Mouse (Mus musculus) forebrain, embryonic 11.5 days (tissue): ENCODE measurements around the gene Tigit. TPM values are rescaled to one million over a fixed set of nuclear protein-coding genes. Genes with fewer than 3 reads are reported as not detected.

ENCODE experiments used
- ATAC-seq: fragments of 200-750 bp; cut with Nextera tagmentation; replicated peaks from 2 replicates; pipeline ENCODE4 v1.8.0; 2017; ENCODE audit warnings: moderate TSS enrichment; ENCODE audit not compliant: low FRiP score
- DNase-seq: peaks from one replicate; pipeline ENCODE4 v3.0.0-alpha.2; 2017; ENCODE audit warnings: low spot score
- H3K27ac ChIP-seq: fragments of 300-500 bp; sonication (generic); 2 replicates; pipeline ENCODE4 v1.5.1; 2014; ENCODE audit warnings: low read depth, low read length
- H3K27me3 ChIP-seq: fragments of 300-500 bp; sonication (generic); 2 replicates; pipeline ENCODE4 v1.6.1; 2014; ENCODE audit warnings: mild to moderate bottlenecking, low read length, mixed read lengths; ENCODE audit not compliant: control insufficient read depth, insufficient read depth
- H3K36me3 ChIP-seq: fragments of 300-500 bp; sonication (generic); 2 replicates; pipeline ENCODE4 v1.6.1; 2014; ENCODE audit warnings: mild to moderate bottlenecking, low read length, moderate library complexity, mixed read lengths; ENCODE audit not compliant: control insufficient read depth, insufficient read depth
- H3K4me1 ChIP-seq: fragments of 300-500 bp; sonication (generic); replicated peaks from 2 replicates; pipeline ENCODE4 v1.6.1; 2014; ENCODE audit warnings: low read length, mixed read lengths; ENCODE audit not compliant: control insufficient read depth, insufficient read depth
- H3K4me2 ChIP-seq: fragments of 300-500 bp; sonication (generic); 2 replicates; pipeline ENCODE4 v1.6.1; 2014; ENCODE audit warnings: low read depth, mild to moderate bottlenecking, low read length, moderate library complexity, mixed read lengths; ENCODE audit not compliant: severe bottlenecking
- H3K4me3 ChIP-seq: fragments of 300-500 bp; sonication (generic); 2 replicates; pipeline ENCODE4 v1.5.1; 2014; ENCODE audit warnings: low read depth, low read length
- H3K9ac ChIP-seq: fragments of 300-500 bp; sonication (generic); 2 replicates; pipeline ENCODE4 v1.6.1; 2014; ENCODE audit warnings: low read length
- H3K9me3 ChIP-seq: fragments of 300-500 bp; sonication (generic); 2 replicates; pipeline ENCODE4 v1.6.1; 2016; ENCODE audit warnings: low read length, mixed read lengths; ENCODE audit not compliant: control insufficient read depth
- WGBS: fragments of 180-500 bp; shearing (Covaris S2); extraction: QIAGEN DNeasy Blood & Tissue Kit; methylation state at CpG from one replicate; pipeline ENCODE4 v1.1.7; 2014; 5-methylcytosine and 5-hydroxymethylcytosine counted together
- polyA plus RNA-seq: library from polyadenylated mRNA; unstranded; fragments of >200 nt; fragmentation: Nextera tagmentation; extraction: Ambion mirVana; gene quantifications from 2 replicates; pipeline ENCODE4 v1.2.1, GENCODE M21; 2014

The Tigit gene
- polyA plus RNA-seq, 1 experiment from 2014 or later, result not detected

DNA sequence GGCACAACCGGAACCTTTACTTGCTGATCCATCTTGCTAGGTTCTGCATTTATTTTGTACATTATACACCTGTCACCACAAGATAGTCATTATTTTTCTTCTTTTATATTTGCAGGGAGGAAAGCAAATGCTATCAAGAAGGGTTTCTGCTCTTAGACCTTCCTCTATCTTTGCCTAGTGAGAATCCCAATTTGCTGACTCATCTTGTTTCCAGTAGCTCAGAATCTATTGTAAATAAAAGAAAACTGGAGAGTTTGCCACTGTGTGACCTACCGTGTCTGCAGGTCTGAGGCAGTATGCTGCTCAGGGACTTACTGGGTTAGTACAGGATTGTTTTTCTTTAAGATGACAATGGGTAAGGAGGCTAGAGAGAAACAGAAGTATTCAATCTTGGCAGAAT lies 24.0 kb upstream of the Tigit start:
- Histone ChIP-seq H3K27ac (no peak overlapping the region), H3K4me3 (no peak overlapping the region), H3K4me1 (no peaks in the 10 kb centered on the region), H3K9me3 (no peaks in the 10 kb centered on the region), H3K9ac (no peak overlapping the region), H3K4me2 (no peak overlapping the region), H3K36me3 (no peaks in the 10 kb centered on the region), H3K27me3 (no peaks in the 10 kb centered on the region)
- no peak for ATAC-seq
- no peak for DNase-seq
- 85% methylated on average over 2 of the region's 2 CpGs for WGBS

- DNase-seq (no peak), ATAC-seq (no peak)
- no peaks in the 10 kb centered on the region for H3K27me3 ChIP-seq
- no peak overlapping the region for H3K9ac ChIP-seq
- no peak overlapping the region for H3K4me3 ChIP-seq
- no peak overlapping the region for H3K27ac ChIP-seq
- H3K4me1 ChIP-seq, result no peaks in the 10 kb centered on the region
- 83% methylated on average over 3 of the region's 3 CpGs for WGBS
- H3K36me3 ChIP-seq, result no peaks in the 10 kb centered on the region
- no peaks in the 10 kb centered on the region for H3K9me3 ChIP-seq
- H3K4me2 ChIP-seq, result no peak overlapping the region
These were observed 10.5 kb upstream of the Tigit start for GRCm38 (mm10) chr16:43674400-43674799.

GRCm38 (mm10) chr16:43672697-43673096 lies 8.8 kb upstream of the Tigit start:
- no peaks in the 10 kb centered on the region for H3K27me3 ChIP-seq
- DNase-seq (no peak), ATAC-seq (no peak)
- no peak overlapping the region for H3K4me2 ChIP-seq
- no peaks in the 10 kb centered on the region for H3K36me3 ChIP-seq
- H3K9ac ChIP-seq, result no peak overlapping the region
- no peaks in the 10 kb centered on the region for H3K9me3 ChIP-seq
- no peaks in the 10 kb centered on the region for H3K4me1 ChIP-seq
- no peak overlapping the region for H3K4me3 ChIP-seq
- no peak overlapping the region for H3K27ac ChIP-seq

DNA sequence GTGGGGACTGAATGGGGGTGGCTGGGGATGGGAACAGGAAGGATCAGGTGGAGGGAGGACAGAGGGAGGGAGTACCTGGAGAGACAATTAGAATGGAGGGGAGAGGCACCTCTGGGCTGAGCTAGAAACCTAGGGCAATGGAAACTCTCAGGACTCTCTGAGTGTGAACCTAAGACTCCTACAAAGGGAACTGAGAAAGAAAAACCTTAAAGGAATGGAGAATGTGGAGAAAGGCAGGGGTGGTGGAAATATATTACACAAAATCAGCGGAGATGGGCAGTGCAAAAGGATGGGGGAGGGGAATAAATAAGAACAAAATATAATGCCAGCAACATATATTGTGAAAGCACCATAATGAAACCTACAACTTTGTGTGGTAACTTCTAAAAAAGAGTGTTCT lies 8.0 kb upstream of the Tigit start:
- Histone ChIP-seq H3K4me2 (no peak overlapping the region), H3K36me3 (no peaks in the 10 kb centered on the region), H3K9ac (no peak overlapping the region), H3K9me3 (no peaks in the 10 kb centered on the region), H3K27me3 (no peaks in the 10 kb centered on the region), H3K27ac (no peak overlapping the region), H3K4me1 (no peaks in the 10 kb centered on the region), H3K4me3 (no peak overlapping the region)
- ATAC-seq (no peak), DNase-seq (no peak)
- 88% methylated on average over 1 of the region's 1 CpGs for WGBS

DNA sequence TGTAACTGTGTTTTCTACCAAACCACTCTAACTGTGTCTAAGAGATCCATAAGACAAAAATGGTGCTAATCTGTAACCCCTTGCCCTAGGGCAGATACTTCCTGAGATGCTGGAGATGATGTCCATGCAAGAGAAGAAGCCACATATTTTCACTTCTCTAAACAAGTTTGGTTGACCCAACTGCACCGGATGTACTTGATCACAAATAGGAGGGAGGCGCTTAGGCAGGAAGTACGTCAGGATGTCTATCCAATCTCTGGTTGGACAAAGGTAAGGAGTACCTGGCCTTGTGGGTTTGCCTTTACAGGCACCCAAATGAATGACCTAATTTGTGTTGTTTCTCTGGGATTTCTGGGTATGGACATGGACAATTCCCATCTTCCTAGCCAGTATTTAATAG lies 4.3 kb upstream of the Tigit start:
- Histone ChIP-seq H3K4me3 (no peak overlapping the region), H3K9me3 (no peaks in the 10 kb centered on the region), H3K27me3 (no peaks in the 10 kb centered on the region), H3K4me2 (no peak overlapping the region), H3K36me3 (no peaks in the 10 kb centered on the region), H3K9ac (no peak overlapping the region), H3K27ac (no peak overlapping the region), H3K4me1 (no peaks in the 10 kb centered on the region)
- ATAC-seq (no peak), DNase-seq (no peak)
- WGBS, result 97% methylated on average over 3 of the region's 3 CpGs

DNA sequence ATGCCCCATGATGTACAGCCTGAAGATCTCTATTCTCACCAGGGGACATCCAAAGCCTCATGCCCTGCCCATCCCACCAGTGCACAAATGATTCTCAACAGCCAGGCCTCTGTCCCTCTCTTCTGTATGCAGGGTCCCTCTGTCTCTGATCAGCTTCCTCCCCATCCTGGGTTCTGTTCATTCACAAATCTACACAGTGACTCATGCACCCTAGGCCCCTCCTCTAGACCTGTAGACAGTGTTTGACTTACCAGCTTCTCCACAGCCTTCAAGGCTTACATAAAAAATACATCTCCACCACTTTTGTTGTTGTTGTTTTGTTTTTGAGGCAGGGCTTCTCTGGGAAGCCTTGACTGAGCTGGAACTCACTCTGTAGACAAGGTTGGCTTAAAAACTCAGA lies 915 bp upstream of the Tigit start:
- no peak overlapping the region for H3K4me3 ChIP-seq
- no peak overlapping the region for H3K27ac ChIP-seq
- no peak for ATAC-seq
- H3K4me1 ChIP-seq, result no peaks in the 10 kb centered on the region
- H3K27me3 ChIP-seq, result no peaks in the 10 kb centered on the region
- no peaks in the 10 kb centered on the region for H3K9me3 ChIP-seq
- H3K36me3 ChIP-seq, result no peaks in the 10 kb centered on the region
- no peak for DNase-seq
- no peak overlapping the region for H3K9ac ChIP-seq
- H3K4me2 ChIP-seq, result no peak overlapping the region

DNA sequence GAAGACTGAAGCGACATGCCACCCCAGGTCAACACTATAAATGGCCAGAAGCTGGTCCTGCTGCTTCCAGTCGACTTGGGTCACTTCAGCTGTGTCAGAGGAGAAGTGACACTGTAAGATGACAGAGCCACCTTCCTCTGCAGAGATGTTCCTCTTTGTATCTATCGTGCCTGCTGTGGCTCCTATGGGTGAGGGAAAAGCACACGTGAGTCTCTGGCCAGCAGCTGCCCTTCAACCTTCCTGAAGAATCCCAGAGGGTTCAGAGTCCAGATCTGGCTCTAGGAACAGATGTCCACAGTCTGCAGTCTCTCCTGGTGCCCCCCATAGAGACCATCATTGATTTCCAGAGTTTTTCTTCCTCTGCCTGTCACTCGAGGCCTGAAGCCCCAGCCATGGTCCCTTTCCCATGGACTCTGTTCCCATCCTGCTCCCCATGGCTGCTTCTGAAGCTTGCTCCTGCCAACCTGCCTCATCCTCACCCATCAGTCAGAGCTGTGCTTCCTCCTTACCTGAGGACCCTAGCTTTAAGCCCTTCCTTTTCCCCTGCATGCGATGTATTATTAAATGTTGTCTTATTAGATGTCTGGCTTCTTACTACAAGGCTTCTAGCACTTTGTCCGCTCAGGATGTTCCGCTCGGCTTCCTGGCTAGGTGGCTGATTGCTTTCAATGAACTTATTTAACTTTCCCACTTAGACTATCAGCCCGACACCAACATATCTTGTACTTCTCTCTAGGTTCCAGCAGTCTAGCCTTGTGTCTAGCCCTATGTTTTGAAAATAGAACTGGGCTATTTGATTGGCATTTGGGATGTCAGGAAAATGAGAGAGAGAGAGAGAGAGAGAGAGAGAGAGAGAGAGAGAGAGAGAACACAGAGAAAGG lies 1.6 kb downstream of the Tigit start:
- Histone ChIP-seq H3K9ac (no peak overlapping the region), H3K4me2 (no peak overlapping the region), H3K36me3 (no peaks in the 10 kb centered on the region), H3K4me1 (no peaks in the 10 kb centered on the region), H3K27me3 (no peaks in the 10 kb centered on the region), H3K4me3 (no peak overlapping the region), H3K27ac (no peak overlapping the region), H3K9me3 (no peaks in the 10 kb centered on the region)
- 92% methylated on average over 10 of the region's 10 CpGs for WGBS
- ATAC-seq, result no peak
- DNase-seq, result no peak

- H3K9ac ChIP-seq, result no peak overlapping the region
- H3K27me3 ChIP-seq, result no peaks in the 10 kb centered on the region
- H3K9me3 ChIP-seq, result no peaks in the 10 kb centered on the region
- 93% methylated on average over 5 of the region's 5 CpGs for WGBS
- no peak for DNase-seq
- no peak overlapping the region for H3K4me3 ChIP-seq
- no peak overlapping the region for H3K4me2 ChIP-seq
- no peak overlapping the region for H3K27ac ChIP-seq
- H3K4me1 ChIP-seq, result no peaks in the 10 kb centered on the region
- no peaks in the 10 kb centered on the region for H3K36me3 ChIP-seq
- ATAC-seq, result no peak
These were observed 2.4 kb downstream of the Tigit start for GRCm38 (mm10) chr16:43661576-43661975.

- Histone ChIP-seq H3K4me1 (no peaks in the 10 kb centered on the region), H3K9me3 (no peaks in the 10 kb centered on the region), H3K27ac (no peak overlapping the region), H3K4me3 (no peak overlapping the region), H3K27me3 (no peaks in the 10 kb centered on the region), H3K36me3 (no peaks in the 10 kb centered on the region), H3K9ac (no peak overlapping the region), H3K4me2 (no peak overlapping the region)
- ATAC-seq (no peak), DNase-seq (no peak)
- WGBS, result 88% methylated on average over 6 of the region's 6 CpGs
These were observed 8.7 kb downstream of the Tigit start for GRCm38 (mm10) chr16:43655183-43655787.
